Mouse (Mus musculus) CH12.LX (cell line): ENCODE results near the gene Srsf12.

ENCODE experiments used
- BHLHE40 ChIP-seq: IDR thresholded peaks from 2 replicates; pipeline ENCODE4 v1.6.1; 2011; ENCODE audit warnings: mild to moderate bottlenecking, low read depth, low read length, improper control_type of control experiment
- CHD1 ChIP-seq: IDR thresholded peaks from 2 replicates; pipeline ENCODE4 v1.6.1; 2012; ENCODE audit warnings: low read depth, low read length, improper control_type of control experiment, inconsistent platforms
- CTCF ChIP-seq, 2 experiments: IDR thresholded peaks in 1 of 2; conservative IDR thresholded peaks in 1 of 2; 2 replicates each; pipeline ENCODE4 v1.5.1; 2011 to 2012; ENCODE audit warnings: low read depth in 2 of 2, low read length in 2 of 2, improper control_type of control experiment in 1 of 2, inconsistent platforms in 1 of 2, mild to moderate bottlenecking in 1 of 2, moderate library complexity in 1 of 2
- EP300 ChIP-seq: IDR thresholded peaks from 2 replicates; pipeline ENCODE4 v1.6.1; 2011; ENCODE audit warnings: low read length, improper control_type of control experiment
- HCFC1 ChIP-seq: IDR thresholded peaks from 2 replicates; pipeline ENCODE4 v1.6.1; 2012; ENCODE audit warnings: low read depth, mild to moderate bottlenecking, inconsistent platforms, low read length, improper control_type of control experiment
- MAX ChIP-seq: IDR thresholded peaks from 2 replicates; pipeline ENCODE4 v1.6.1; 2011; ENCODE audit warnings: low read length, improper control_type of control experiment
- POLR2A ChIP-seq: IDR thresholded peaks from 2 replicates; pipeline ENCODE4 v1.6.1; 2011; ENCODE audit warnings: low read depth, mild to moderate bottlenecking, improper control_type of control experiment, low read length
- RAD21 ChIP-seq: IDR thresholded peaks from 2 replicates; pipeline ENCODE4 v1.6.1; 2011; ENCODE audit warnings: low read depth, mild to moderate bottlenecking, low read length, improper control_type of control experiment, moderate library complexity
- USF1 ChIP-seq: IDR thresholded peaks from 2 replicates; pipeline ENCODE4 v1.6.1; 2014; ENCODE audit warnings: low read depth, mild to moderate bottlenecking, inconsistent platforms, low read length, improper control_type of control experiment
- ZC3H11A ChIP-seq: IDR thresholded peaks from 2 replicates; pipeline ENCODE4 v1.6.1; 2012; ENCODE audit warnings: low read depth, mild to moderate bottlenecking, inconsistent platforms, low read length, improper control_type of control experiment

GRCm38 (mm10) chr4:33254706-33255105, 45.9 kb downstream of the Srsf12 start:
- TF ChIP-seq BHLHE40 (no peak), USF1 (no peak), CTCF (conservative IDR thresholded peaks at IDR 0.05 in 1 of 2, IDR thresholded peaks at IDR 0.05 in 1 of 2; ENCODE audit: low read depth in 2 of 2, low read length in 2 of 2) (no peak), EP300 (no peak), CHD1 (no peak), MAX (no peak), HCFC1 (no peak), POLR2A (no peak), RAD21 (no peak), ZC3H11A (no peak)
